Mouse (Mus musculus): ENCODE measurements around the gene Pde4d.

Gene Pde4d

GRCm38 (mm10) chr13:109047126-109047525, 597.4 kb downstream of the Pde4d start:
- no peak for DNase-seq (ENCODE audit: low read depth, low spot score)

DNA sequence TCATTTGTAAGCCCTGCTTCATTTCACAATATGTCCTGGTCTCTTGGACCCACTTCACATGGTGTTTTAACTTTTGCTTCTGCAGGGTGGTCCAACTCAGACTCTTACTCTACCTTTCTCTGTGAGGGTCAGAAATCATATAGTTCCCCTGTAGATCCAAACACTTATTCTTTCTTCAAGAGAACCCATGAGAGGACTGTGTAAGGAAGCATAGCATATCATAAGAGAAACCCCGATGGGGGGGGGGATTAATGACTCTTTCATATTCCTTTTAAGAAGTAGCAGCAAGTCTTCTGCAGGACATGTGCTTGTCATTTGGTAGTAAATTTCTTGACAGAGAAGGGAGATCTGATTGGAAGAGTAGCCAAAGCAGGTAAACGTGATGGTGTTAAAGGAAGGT, 603.1 kb downstream of the Pde4d start:
- no peak for DNase-seq (ENCODE audit: low read depth, low spot score)

DNA sequence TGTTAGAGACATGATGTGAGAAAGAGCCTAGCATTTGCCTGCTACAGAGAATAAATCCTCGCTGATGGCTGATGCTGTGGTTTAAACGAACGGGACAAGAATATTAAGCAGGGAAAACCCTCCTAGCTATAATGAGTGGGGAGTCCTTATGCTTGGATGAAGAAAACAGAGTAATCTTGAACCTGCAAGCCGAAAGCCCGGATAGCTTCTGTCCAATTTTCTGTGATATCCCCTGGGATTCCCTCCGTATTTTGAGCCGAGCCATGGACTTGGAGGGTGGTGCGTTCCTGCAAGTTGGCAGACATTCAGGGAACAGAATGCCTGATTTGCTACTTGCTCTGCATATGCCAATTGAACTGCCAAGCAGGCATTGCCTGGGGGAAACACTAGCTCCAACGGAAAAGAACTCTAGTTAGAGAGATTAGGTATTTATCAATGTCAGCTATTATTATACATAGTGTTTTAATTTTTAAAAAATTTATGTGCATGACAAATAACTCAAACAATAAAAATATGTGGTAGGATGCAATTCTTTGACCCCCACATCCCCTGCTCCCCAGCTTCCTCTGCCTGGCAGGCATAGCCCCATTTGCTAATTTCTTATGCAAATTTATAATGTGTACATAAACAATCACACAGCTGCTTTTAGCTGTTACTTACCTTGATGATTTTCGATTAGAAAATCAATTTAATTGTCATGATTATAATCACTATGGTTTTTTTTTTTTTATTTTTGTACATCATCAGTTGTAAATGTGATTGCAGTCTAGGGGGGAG, 603.7 kb downstream of the Pde4d start:
- no peak for DNase-seq (ENCODE audit: low read depth, low spot score)

- no peak for DNase-seq (ENCODE audit: low read depth, low spot score)
Measured at GRCm38 (mm10) chr13:109058045-109058444, 608.3 kb downstream of the Pde4d start.

GRCm38 (mm10) chr13:109066581-109067159, 616.9 kb downstream of the Pde4d start:
- DNase-seq (ENCODE audit: low read depth, low spot score): no peak

DNA sequence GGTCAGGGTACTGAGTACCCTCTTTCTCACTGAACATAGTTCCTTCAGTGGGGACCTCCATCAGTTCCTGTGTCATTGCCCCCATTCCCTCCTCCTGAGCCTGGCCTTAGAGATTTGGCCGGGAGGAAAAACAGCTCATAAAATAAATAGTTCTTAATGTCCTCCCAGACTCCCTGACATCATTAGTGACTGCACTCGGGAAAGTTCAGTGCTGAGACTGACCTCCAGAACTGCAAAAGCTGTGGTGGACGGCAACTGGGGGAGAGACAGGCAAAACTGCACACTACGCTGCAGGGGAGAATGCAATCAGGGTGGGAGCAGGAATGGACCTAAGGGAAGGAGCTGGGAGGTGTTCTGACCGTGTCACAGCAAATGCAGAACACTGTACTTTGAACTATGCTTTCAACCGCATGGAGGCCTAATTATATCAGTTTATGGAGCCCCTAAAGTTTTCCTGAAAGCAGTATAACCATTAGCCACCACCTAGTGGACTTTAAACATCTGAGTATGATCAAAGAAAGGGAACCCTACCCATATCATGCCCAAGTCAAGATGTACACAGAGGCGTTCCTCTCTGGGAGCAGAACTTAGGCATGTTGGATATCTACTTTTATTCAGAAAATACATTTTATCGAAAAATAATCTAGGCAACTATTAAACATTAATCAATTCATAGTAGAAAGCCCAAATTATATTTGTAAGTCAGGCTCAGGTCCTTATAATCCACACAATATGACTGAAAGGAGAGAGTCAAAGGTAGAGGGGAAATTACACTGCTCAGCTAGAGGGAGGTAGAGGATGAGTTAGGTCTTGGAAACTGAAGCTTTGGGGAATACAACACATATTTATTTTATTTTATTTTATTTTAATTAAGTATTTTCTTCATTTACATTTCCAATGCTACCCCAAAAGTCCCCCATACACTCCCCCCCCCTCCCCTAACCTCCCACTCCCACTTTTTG, 618.8 kb downstream of the Pde4d start:
- DNase-seq (ENCODE audit: low read depth, low spot score): no peak

DNA sequence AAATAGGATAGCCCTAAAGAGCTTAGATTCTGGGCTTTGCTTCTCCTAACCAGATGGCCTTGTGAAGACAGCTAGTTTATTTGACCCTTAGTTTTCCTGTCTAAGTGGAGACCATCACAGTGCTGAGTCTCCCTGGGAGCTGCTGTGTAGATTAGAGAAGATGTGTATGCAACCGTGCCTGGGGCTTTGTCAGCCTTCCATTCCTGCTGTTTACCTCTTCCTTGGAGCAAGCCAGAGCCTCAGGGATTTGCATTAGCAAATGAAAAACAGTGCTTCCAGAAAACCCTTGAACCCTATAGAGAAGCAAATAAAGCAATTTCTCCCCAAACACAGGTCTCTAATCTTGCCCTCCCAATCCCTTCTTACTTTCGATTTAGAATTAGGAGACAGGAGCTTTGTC, 623.6 kb downstream of the Pde4d start:
- peak; percentile 80 for DNase-seq (ENCODE audit: low read depth, low spot score)

- DNase-seq (ENCODE audit: low read depth, low spot score): no peak
Measured at GRCm38 (mm10) chr13:109074078-109074477, 624.3 kb downstream of the Pde4d start.

- DNase-seq (ENCODE audit: low read depth, low spot score): no peak
Measured at GRCm38 (mm10) chr13:109092654-109093053, 642.9 kb downstream of the Pde4d start.

GRCm38 (mm10) chr13:109096654-109097053, 646.9 kb downstream of the Pde4d start:
- no peak for DNase-seq (ENCODE audit: low read depth, low spot score)

- peak; percentile 76 for DNase-seq (ENCODE audit: low read depth, low spot score)
Measured at GRCm38 (mm10) chr13:109116004-109116341, 666.2 kb downstream of the Pde4d start.

DNA sequence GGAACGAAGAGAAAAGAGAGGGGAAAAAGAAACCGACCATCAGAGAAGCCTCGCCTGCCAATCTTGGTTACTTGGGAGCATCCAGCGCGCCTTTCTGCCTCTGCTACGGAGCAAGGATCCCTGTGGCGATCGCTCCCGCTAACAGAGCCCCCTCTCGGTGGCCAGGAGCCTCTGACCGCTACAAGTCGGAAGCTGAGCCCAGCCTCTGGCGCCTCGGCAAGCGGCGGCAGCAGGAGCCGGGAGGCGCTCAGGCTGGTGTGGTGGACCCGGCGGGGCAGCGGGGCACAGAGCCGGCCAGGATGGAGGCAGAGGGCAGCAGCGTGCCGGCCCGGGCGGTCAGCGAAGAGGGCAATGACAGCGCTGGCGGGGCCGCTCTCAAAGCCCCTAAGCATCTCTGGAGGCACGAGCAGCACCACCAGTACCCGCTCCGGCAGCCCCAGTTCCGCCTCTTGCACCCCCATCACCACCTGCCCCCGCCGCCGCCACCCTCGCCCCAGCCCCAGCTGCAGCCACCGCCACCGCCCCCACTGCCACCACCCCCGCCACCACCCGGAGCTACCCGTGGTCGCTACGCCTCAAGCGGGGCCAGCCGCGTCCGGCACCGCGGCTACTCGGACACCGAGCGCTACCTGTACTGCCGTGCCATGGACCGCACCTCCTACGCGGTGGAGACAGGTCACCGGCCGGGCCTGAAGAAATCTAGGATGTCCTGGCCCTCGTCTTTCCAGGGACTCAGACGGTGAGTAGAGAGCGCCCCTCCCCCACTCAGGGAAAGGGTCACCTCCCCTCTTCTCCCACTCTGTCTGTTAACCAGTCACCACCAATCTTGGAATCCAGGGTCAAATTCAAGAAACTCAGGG, 666.8 kb downstream of the Pde4d start:
- DNase-seq (ENCODE audit: low read depth, low spot score): peak; percentile 9

- peak; percentile 6 for DNase-seq (ENCODE audit: low read depth, low spot score)
Measured at GRCm38 (mm10) chr13:109117210-109117791, 667.6 kb downstream of the Pde4d start.

DNA sequence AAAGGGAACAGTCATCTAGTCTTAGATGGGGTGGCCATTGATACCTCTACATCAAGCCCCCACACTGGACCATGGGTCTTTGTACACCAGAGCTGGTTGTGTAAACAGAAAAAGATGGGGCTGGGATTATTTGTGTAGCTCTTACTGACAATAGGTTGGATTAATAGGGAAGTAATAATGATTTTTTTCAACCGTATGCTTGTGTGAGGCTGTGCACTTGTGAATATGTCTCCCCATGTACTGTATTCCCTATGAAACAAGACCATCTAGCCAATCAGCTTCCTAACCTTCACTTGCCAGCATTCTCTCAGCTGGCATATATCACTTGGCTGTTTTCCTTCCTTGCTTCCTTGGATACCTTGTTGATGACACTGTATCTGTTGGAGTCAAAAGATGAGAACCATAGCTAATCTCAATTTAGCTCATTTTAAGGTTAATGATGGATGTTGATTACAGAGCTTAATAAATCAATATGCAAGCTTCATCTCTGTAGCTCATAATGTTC, 668.6 kb downstream of the Pde4d start:
- no peak for DNase-seq (ENCODE audit: low read depth, low spot score)

DNA sequence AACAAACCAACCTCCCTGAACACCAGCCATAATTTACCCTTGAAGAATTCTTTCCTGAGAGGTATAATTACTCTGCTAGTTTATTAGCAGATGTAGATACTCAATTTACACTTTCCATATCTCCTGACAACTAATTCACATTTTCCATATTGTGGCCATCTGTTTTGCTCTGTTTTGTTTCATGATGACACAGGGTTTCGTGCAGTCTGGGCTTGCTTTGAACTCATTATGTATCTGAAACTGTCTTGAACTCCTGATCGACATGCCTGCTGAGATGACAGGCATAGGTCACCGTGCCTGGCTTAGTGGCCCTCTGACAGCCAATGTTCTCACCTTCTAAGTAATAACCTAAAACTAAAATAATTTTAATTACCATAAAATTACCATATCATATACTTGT, 672.1 kb downstream of the Pde4d start:
- DNase-seq (ENCODE audit: low read depth, low spot score): no peak

DNA sequence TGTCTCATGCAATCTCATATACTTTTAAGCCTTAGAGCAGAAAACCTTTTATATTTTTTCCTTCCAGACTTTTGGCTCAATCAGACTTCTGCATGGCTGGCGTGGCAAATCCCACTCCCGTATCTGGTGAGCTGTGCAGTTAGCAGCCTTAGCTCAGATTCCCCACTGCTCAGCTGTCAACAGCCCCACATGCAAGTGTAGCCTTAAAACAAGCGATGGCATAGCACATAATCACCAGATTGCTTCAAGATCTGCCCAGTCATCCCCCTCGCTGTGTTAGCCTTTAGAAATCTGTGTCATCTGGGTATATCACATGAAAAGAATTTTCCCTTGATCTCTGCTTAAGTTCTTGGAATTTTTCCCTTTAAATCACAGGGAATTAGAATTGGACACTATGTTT, 686.7 kb downstream of the Pde4d start:
- no peak for DNase-seq (ENCODE audit: low read depth, low spot score)

DNA sequence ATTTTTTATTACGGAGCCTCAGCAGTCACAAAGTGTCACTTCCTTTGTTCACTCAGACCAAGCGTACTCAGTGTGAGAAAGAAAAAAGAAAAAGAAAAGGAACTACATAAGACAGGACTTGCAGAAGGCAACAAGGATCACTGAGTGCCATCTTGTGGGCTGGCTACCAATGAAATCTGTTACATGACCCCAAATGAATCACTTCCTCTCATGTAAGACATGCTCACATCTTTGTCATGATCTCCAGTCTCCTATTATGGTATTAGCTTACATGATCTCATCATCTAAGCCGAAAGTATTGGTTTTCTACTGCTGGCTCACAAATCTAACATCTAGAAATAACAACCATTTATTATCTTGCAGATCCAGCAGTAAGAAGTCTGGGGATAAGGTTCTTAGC, 709.0 kb downstream of the Pde4d start:
- DNase-seq (ENCODE audit: low read depth, low spot score): no peak

DNA sequence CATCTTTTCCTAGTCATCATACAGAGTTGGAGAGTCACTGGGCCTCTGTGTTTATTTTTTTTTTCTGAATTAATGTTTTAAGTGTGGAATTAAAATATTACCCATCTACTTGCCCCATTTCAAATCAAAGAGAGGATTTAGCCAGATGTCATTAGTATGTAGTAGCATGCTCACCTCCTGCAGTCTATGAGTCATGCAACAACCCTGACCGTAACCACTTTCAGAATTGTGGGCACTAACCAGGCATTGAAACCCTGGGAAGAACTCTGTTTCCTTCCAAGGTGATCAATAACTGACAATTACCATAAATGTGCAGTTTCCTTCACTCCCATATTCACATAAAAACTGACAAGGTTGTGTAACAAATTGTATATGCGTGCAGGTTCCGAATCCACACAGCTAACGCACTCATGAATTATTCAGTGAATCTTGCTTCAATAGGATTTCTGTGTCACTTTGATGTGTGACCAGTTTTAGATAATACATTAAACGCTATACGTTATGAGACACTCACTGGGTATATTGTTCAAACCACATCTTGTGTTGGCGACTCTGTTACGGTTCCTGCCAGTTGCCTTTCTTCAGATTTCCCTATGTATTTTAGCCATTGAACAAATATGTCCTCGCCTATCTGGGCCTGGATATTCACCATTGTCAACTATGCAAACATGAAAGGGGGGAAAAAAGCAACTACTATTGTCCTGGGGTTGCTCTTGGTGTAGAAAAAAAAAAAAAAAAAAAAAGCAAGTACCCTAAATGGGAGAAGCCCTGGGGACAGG, 719.0 kb downstream of the Pde4d start:
- no peak for DNase-seq (ENCODE audit: low read depth, low spot score)

- no peak for DNase-seq (ENCODE audit: low read depth, low spot score)
Measured at GRCm38 (mm10) chr13:109169335-109169606, 719.5 kb downstream of the Pde4d start.

- DNase-seq (ENCODE audit: low read depth, low spot score): no peak
Measured at GRCm38 (mm10) chr13:109171688-109172087, 721.9 kb downstream of the Pde4d start.
